Mouse (Mus musculus) urinary bladder, postnatal 14 days (tissue): Measurements from ENCODE around the gene Bmp2k.

Source experiments
- DNase-seq: peaks from one replicate; pipeline ENCODE4 v3.0.0; 2021; ENCODE audit warnings: low spot score

Gene Bmp2k

GRCm38 (mm10) chr5:97108333-97108732 lies 110.8 kb downstream of the Bmp2k start:
- no peak for DNase-seq

- DNase-seq = no peak
Observed at GRCm38 (mm10) chr5:97110133-97110532, 112.6 kb downstream of the Bmp2k start.

GRCm38 (mm10) chr5:97110697-97111096 lies 113.2 kb downstream of the Bmp2k start:
- no peak for DNase-seq

DNA sequence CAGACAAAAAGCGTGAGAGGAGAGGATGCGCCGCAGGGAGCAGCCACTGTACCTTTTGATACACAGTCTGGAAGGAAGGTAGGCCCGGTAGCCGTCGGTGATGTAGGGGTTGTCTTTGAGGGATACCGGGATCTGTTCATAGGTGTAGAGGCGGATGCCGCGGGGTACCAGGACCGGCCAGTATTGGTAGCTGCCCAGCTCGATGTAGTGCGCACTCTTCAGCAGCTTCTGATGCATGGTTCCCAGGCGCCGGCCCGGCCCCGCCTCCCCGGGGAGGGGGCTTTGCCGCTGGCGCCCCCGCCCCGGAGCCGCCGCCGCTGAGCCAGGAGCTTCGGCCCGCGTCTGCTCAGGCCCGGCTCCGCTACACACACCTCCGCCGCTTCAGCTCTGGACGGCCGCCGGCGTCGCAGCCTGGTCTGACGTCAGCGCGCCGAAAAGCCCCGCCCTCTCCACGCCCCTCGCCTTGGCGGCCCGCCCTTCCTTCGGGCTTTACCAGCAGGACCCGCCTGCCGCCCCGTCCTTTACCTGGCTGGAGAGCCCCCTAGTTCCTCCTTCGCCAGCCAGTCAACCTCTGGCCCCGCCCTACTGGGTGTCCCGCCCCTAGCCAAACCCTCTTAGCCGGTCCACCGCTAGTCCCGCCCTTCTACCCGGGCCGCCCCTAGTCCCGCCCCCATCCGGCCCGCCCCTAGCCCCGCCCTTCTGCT lies 113.9 kb downstream of the Bmp2k start, which contains the start of gene Paqr3:
Paqr3 (minus strand) TSS at position 390 of the 704 bp plus-strand sequence.
- DNase-seq = peak; percentile 98

DNA sequence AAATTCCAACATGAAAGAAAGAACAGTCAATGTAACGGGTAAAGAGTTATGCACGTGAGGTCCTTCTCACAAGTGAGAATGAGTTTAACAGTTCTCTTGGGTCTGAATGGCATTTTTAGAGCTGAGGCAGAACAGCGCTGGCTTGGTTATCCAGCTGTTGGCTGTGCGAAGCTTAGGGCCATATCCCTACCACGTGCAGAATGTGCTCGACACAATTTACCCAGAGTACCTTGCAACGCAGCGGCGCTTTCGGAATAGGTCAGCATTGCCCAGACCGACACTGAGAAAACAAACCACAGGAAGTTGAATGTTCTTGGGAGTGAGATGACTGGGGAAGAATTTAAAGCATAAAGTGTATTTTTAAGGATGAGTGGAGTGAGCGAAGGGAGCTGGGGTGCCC lies 127.5 kb downstream of the Bmp2k start:
- DNase-seq = no peak

DNA sequence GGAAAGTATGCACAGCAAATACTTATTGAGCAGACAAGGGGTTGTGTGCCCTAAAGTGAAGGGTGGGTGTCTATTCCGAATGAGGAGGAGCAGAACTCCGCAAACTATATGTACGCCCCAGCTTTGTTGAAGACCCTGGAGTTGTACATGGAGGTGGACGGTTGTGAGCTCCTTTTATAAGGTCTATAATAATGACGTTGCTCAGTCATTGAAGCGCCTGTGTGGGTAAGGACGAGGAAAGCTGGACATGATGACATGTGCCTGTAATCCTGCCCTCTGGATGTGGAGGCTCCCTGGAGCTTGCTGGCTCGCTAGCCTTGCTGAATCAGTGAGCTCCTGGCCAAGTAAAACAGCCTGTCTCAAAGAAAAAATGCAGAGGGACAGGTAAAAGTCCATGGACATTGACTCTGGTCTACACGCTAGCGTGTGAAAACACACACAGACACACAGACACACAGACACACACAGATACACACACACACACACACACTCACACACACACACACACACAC lies 128.0 kb downstream of the Bmp2k start:
- no peak for DNase-seq

DNA sequence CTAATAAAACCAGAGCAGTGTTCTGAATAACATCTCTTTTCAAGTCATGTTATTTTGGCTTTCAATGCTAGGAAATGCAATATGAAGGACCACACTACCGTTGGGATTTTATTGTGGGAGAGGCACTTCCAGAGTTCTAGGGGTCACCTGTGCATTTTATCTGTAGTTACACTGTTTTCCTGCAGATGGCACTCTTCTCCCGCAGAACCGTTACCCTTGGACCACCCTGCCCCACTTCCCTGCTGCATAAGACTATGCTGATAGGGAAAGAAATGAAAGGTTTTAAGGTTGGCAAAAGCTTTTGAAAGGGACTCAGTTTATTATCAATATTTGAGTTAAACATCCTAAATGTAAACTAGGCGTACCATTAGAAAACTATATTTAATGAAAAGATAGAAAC lies 128.5 kb downstream of the Bmp2k start:
- DNase-seq = no peak

DNA sequence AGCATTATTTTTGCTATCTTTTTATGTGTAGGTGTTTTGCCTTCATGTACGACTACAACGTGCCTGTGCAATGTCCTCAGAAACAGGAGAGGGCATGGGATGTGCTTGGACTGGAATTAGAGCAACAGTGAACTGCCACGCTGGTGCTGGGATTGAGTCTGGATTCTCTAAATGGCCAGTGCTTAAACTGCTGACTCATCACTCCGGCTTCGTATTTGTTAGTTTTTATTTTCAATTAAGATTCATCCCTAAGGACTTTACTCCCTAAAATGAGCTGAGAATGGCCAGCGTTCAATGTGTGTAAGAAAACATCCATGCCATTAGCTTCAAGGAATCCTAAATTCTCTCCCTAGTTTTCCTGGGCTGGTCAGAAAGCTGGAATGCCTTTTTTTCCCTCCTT lies 129.8 kb downstream of the Bmp2k start:
- DNase-seq = no peak

DNA sequence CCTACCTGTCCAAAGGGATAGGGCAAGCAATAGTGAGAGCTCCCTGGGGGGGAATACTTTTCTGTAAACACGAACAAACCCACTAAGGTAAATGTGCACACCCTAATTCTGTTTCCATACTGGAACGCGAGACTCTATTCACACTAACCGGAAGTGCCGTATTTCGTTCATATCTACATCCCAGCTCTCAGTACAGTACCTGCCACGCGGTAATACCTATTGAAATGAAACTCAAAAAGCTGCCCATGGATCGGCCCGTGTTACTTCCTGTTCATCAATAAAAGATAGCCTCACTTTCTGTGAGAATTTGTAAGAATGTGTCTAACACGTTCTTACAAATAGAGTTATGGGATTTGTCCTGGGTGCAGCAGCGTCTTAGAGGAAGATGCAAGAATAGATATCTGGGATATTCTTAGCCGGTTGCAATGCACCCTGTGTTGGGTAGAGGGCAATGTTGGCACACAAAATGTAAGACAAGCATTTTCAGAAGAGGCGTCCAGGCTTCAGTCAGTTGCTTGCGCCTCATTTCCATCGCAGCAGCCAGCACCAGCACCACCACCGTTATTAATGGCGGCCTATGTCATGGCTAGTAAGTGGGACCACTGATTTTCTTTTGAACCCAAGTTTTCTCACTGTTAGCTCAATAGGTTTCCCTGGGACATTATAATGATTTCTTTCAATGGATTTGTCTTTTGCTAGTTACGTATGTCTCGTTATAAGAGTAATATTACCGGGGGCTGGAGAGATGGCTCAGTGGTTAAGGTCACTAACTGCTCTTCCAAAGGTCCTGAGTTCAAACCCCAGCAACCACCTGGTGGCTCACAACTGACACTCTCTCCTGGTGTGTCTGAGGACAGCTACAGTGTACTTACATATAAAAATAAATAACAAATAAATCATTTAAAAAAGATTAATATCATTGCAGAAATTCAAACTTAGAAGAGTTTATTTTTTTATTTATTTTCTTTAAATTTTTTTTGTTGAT lies 131.0 kb downstream of the Bmp2k start:
- DNase-seq = peak; percentile 53

DNA sequence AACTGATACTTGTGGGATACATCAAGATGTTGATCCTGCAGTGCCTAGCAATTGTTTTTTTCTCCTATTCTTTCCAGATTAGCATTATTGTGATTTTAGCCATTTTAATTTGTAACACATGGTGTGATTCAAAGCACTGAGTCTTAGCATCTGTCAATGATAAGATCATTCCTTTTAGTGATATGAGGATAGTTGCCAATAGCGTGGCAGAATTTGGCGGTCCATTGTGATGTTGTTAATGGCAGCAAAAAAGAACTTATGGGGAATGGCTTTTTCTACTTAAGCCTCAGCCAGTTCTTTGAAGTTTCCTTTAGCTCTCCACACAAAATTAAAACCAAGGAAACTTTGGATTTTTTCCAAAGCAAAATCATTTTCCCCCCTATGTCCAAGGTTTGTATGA lies 132.1 kb downstream of the Bmp2k start:
- no peak for DNase-seq

- DNase-seq = no peak
Observed at GRCm38 (mm10) chr5:97135331-97135730, 137.8 kb downstream of the Bmp2k start.
